Mouse (Mus musculus): ENCODE results near the gene Rragd.

- no peak for TF ChIP-seq POLR2A (IDR thresholded peaks at IDR 0.05; ENCODE audit: insufficient read depth, low read depth, low read length)
- no peak for TF ChIP-seq CTCF (IDR thresholded peaks at IDR 0.05; ENCODE audit: insufficient read depth, low read depth, low read length)
Measured at GRCm38 (mm10) chr4:33052650-33053049, 69.8 kb downstream of the Rragd start.

All from olfactory bulb, adult 2 months (tissue).